Mouse (Mus musculus) kidney, adult 11 months (tissue): ENCODE data around the gene Nubp2.

Experiments used
- DNase-seq: peaks from one replicate; pipeline ENCODE4 v3.0.0; 2022

Gene Nubp2

GRCm38 (mm10) chr17:24886134-24886931, at the start of gene Nubp2, which contains the start of gene Spsb3:
Nubp2 (minus strand) TSS chr17:24886349.
Spsb3 (plus strand) TSS chr17:24886643.
- peak; percentile 100 for DNase-seq

- DNase-seq: no peak
These were observed 49.5 kb upstream of the Nubp2 start for GRCm38 (mm10) chr17:24935666-24936065.

GRCm38 (mm10) chr17:24934926-24935325, 48.8 kb upstream of the Nubp2 start:
- DNase-seq: no peak

GRCm38 (mm10) chr17:24933163-24933562, 47.0 kb upstream of the Nubp2 start:
- DNase-seq: no peak

GRCm38 (mm10) chr17:24932431-24932830, 46.3 kb upstream of the Nubp2 start:
- DNase-seq: peak; percentile 21

- DNase-seq: no peak
These were observed 43.4 kb upstream of the Nubp2 start for GRCm38 (mm10) chr17:24929506-24929905.

DNA sequence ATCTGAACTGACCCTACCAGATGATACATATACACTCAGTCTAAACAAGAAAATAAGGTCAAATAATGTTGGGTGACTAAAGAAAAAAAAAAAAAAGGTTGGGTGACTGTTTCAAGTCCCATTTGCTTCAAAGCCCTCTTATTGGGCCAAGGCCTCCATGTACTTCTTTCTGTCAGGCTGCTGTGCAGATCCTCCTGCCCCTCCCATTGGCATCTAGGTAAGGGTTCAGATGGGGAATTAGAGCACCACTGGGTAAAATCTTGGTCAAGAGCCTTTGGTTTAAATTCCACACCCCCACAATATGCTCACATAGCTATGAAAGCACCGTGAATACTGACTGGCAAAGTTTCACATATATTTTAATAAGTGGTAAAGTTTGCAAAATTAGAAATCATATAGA, 37.1 kb upstream of the Nubp2 start:
- no peak for DNase-seq

- no peak for DNase-seq
These were observed 27.8 kb upstream of the Nubp2 start for GRCm38 (mm10) chr17:24913984-24914383.

DNA sequence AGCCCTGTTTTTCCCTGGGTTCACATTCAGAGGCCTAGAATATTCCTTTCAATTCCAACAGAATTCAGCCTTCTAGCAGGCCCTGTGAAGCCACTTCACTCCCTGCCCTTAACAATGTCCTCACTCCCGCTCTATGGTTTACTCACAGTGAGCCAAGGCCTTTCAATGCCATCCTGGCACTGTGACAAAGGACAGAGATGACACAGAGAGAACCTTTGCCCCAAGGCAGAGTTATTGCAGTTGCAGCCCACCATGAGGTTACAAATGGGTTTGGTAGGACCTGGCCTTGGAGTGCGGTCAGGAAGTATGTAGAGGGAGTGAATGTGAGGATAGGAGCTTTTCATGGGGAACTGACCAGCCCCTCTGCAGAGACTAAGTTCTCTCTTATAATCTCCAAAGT, 21.4 kb upstream of the Nubp2 start:
- DNase-seq: no peak

DNA sequence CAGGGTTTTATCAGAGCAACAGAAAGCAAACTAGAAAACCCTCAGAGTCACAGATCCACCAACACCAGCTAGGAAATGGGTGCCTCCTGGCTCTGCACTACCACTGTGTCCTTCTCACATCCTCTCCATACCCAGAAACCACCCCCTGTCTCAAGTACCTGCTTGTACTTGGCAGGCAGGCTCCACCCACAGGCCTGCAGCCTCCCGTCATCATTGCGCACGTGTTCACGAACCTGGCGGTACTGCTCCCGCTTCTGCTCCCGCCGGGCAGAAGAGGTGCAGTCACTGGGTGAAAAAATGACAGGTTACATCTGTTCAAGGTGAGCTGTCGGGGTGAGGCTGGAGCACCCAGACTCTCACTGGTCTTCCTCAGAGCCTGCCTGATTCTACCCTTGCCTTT, 17.6 kb upstream of the Nubp2 start:
- DNase-seq: no peak

- peak; percentile 17 for DNase-seq
These were observed 16.7 kb upstream of the Nubp2 start for GRCm38 (mm10) chr17:24902671-24903474.

GRCm38 (mm10) chr17:24902124-24902523, 16.0 kb upstream of the Nubp2 start:
- DNase-seq: no peak

DNA sequence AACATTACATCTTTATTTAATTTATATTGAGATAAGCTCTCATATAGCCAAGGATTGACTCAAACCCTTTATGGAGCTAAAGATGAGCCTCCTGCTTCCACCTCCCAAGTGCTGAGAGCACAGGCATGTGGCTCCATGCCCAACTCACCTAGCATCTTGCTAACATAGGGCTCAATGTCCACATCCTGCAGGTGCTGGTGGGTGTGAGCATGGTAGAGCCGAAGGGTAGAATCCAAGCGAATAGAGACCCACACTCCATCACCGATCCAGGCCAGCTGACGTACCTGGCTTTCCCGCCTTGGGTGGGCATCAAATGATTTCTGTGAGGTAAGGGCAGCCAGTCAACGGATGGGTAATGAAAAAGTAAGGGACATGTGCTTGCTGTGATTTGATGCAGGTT, 13.9 kb upstream of the Nubp2 start:
- DNase-seq: peak; percentile 5

DNA sequence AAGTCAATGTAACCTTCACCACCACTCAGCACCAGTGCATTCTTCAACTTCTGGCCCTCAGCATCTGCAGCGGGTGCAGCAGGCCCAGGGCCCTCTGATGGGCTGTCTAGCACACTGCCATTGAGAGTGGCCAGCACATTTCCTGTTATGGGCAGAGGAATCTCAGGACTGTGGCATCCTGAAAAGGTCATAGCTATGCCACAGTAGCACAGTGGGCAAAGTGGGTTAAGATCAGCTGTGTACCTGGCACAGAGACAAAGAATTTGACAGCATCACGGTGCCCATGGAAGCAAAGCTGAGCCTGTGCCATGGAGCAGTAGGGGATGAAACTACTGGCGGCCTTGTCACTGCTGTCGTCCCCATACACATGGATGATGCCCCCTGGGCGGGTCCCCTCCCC, 13.0 kb upstream of the Nubp2 start:
- DNase-seq: peak; percentile 3

DNA sequence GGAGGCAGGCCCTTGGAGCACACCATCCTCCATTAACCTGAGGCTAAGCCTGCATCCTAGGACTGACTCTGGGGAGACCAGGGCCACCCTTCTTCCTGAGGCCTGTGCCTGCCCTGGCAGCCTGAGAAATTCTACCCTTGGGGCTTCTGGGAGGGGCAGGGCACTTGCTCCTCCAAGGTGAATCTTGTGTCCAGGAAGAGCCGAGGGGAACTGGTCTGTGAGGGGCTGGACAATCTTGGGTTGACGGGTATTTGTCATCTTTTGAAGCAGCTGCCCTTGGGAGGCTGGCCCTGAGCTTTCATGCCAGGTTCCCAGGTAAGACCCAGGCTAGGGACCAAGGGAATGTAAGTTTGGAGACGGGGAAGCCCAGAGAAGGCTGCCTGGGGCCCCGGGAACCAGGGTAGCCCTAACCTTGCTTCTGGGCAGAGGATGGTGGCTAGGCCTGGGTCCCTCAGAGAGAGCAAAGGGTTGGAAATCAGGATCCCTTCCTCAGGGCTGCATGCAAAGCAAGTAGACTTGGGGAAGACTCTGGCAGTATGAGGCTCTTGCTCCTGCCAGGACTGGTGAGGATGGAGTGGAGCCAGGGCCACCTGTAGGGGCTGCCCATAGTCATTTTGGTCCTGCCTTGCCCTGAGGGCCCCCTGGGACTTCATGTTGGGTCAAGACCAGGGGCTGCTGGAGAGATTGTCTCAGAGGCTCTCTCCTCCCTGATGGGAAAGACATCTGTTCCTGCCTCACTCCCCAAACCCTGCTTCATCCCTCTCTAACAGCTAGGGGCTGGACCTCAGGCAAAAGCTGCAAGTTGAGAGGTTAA, 12.1 kb upstream of the Nubp2 start:
- no peak for DNase-seq

DNA sequence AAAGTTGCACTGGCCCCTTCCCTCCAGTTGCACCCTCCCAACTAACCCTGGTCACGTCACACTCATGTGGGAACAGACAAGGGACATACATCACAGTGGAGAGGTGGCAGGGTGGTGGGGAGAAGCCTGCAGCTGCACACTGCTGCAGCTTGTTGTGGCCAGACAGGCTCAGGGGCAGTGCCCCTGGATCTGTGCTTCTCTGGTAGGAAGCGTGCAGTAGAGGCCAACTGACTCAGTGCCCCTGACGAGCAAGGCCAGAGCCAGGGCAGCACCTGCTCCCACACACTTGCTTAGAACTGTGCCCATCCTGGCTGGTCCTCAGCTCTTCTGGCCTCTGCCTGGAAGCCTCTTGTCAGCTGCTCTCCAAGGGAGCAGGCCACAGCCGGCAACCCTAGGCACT, 11.5 kb upstream of the Nubp2 start:
- DNase-seq: no peak

GRCm38 (mm10) chr17:24896993-24897269, 10.8 kb upstream of the Nubp2 start:
- no peak for DNase-seq

DNA sequence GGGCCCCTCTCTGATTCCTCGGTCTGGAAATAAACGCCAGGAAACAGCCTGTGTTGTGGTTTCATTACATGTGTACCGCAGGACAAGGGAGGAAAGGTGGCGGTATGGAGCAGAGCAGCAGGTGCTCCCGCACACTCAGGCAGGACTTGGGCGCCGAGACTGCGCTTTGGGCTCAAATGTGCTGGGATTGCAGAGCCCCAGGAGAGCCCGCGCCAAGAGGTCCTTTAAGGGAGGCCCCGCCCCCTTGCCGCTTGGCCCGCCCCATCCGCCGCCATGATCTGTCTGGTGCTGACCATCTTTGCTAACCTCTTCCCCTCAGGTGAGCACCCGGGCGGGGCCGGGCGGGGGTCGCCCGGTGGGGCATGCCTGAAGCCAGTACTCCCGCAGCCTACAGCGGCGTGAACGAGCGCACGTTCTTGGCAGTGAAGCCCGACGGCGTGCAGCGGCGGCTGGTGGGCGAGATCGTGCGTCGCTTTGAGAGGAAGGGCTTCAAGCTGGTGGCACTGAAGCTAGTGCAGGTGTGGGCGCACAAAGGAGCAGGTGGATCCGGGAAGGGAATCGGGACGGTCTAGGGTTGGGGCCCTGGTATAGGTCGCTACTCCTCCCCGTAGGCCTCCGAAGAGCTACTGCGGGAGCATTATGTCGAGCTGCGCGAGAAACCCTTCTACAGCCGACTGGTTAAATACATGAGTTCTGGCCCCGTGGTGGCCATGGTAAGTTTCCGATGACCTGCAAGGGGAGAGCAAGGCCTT, 10.3 kb upstream of the Nubp2 start, which contains the start of gene Nme3:
Gene Nme3 (plus strand): TSS at position 260 of the 752 bp plus-strand sequence.
- peak; percentile 79 for DNase-seq

DNA sequence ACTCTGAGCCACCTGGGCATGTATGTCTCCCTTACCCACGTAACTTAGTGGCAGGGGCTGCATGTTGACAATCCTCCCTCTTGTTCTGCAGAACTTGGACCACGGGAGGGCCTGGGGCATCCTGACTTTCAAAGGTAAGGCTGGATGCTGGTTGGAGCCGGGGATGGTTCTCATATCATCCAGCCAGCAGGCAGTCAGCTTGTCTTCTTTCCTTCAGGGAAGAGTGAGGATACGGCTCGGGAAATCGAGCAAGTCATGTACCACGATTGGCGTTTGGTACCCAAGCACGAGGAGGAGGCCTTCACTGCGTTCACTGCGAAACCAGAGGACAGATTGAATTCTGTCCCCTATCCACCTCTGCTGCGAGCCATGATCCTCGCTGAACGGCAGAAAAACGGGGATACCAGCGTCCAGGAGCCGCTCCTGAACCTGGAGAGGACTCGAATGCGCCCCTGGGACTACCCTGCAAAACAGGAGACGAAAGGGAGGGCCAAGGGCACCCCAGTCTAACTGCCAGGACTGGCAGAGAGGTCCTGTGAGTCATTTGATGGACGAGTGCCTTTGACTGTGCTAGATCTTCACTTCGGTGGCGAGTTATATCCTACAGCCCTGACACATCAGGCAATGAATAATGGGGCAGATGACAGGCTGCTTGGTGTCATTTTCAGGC, 9.6 kb upstream of the Nubp2 start:
- no peak for DNase-seq

DNA sequence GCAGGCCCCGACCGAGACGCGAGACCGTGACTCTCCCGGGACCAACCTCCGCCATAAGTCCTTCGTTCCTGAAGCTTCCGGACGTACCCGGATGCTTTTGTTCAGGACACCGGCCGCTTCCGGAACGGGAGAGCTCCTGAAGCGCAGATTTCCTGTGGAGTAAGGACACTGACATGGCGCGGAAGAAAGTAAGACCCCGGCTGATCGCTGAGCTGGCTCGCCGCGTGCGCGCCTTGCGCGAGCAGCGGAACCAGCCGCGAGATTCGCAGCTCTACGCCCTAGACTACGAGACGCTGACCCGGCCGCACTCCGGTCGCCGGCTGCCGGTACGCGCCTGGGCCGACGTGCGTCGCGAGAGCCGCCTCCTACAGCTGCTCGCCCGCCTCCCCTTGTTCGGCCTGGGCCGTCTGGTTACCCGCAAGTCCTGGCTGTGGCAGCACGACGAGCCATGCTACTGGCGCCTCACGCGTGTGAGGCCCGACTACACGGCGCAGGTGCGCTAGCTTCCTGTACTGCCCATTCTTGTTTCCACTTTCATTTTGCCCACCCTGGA, 8.9 kb upstream of the Nubp2 start, which contains the start of the genes Eme2 and Mrps34:
Gene Eme2 (minus strand): TSS at position 93 of the 553 bp plus-strand sequence.
Gene Mrps34 (plus strand): TSS at position 122 of the 553 bp plus-strand sequence.
- DNase-seq: peak; percentile 80
